Mouse (Mus musculus) cerebral cortex, adult 2 months (tissue): ENCODE results near the gene Vmn2r27.

ENCODE experiments used
- WGBS: fragments of 180-500 bp; shearing (Covaris S2); methylation state at CpG from one replicate; pipeline ENCODE4 v1.1.7; 2018; 5-methylcytosine and 5-hydroxymethylcytosine counted together

The Vmn2r27 gene

DNA sequence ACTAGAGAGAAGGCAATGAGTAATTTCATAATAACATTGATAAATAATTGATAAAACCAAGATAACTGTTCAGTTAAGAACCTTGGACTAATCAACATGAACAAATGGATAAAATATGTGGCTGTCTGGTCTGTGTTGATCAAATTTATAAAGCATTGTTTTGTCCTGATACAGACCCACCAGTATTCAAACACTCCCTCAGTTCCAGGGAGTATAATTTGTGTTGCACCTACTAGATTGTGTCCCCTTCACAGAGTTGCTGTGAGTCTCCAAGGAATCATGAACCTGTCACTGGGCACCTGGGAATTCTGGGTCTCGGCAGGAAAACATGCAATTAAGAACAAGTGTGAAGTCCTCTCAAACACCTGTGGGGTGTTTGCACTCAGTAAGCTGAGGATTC, at the start of gene Vmn2r27:
TSS of gene Vmn2r27 (minus strand) at position 101 of the 400 bp plus-strand sequence.
- 85% methylated on average over 1 of the region's 1 CpGs for WGBS

DNA sequence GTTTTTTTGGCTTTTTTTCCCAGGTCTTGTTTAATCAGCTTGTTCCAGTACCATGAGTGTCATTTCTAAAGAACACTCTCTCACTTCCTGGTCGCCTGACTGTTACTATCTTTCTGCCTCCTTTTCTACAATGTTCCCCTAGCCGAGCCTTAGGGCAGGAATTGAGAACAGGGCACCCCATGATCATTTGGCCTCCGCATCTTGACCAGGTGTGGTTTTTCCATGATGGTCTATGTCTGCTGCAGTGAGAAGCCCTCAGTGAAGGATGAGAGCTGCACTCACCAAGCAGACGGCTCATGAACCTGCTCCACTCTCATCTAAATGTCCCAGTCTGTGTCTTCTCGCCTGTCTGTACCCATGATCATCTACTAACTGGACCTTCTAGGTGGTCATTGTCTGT, 46.6 kb upstream of the Vmn2r27 start:
- 85% methylated on average over 5 of the region's 5 CpGs for WGBS

DNA sequence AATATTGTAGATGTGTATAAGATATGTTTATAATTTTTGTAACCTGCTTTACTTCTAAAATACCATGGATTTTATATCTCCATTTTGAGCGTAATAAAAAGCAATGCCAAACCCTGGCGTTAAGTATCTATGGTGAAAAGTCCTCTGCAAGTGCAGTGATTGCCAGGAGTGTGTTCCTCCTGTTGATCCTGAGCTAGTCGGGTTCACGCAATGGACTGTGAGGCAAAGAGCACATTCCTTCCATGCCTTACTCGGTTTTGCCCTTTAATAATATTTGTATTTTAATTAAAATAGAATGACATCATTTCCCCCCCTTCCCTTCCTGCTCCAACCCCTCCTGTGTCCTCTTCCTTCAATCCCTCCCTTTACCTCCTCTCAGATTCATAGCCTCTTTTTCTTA, 46.0 kb upstream of the Vmn2r27 start:
- 86% methylated on average over 5 of the region's 5 CpGs for whole genome bisulfite sequencing

DNA sequence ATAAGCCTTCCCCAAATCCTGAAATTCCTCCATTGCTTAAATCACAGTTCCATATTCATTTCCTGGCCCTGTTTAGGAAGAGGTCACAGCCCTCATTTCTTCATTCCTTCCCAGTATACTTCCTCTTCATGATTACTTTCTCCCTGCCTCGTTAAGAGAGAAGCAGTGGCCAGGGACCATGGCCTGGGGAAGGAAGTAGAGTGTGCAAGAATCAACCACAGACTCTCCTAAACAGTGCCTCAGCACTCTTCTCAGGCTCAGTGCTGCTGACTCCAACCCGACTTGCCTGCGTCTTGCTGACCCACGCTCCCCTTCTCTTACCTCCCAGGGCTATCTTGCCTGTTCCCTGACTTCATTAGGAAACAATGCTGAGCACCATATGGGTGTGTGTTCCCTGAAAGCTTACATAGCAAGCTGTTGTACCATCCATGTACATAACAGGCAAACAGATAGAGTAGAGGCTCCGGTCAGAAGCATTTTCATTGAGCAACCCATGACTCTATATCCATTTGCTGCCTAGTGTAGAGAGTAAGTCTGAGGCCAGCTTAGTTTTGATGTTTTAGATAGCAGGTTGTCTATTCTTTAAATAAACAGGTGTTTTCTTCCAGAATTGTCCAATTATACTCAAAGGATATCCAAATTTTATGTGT, 41.7 kb upstream of the Vmn2r27 start:
- WGBS, result 78% methylated on average over 5 of the region's 5 CpGs

DNA sequence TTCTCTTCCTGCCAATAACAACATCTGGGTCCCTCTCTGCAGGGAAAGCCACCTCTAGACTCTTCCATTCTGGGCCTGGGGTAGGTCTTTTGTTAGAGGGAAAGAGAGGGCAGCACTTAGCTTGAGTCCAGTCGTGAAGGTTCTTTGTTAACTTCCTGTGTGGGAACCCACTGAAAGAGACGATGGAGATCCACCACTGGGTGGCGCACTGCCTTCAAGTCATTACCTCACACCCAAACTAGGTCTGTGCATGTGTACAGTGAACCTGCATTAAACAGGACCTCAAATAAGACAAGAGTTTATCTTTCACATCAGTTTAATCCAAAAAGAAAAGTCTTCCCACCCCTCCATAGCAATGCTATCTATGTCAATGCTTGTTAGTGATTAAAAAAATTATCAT, 31.0 kb upstream of the Vmn2r27 start:
- WGBS, result 3% methylated on average over 3 of the region's 3 CpGs

DNA sequence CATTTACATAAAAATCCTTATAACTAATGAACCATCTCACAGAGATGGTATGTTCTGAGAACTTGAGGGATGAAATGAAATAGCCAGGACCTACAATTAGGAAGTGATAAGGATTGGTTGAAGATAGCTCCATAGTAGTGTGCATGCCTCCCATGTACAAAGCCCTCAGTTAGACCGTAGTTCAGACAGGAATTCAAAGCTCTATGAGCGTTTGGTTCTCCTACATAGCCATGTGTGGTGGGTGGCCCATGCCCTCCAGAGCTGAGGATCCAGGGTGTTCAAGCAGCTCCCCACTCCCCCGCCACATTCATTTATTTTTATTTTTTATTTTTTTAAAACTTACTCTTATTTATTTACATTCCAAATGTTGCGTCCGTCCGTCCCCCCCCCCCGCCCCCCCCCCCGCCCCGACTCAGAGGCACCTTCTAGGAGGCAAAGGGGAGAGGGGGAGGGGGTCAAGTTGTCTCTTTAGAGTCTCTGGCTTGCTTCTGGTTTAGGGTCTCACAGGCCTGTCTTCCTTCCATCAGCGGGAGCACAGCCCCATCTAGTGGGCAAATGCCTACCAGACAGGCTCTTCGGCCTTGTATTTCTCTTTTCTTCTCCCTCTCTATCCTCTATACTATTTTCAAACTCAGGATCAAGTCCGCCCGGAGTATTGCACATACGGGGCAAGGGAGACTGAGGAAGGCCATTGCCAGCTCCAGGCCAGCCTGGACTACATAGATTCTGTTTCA, 28.7 kb upstream of the Vmn2r27 start:
- WGBS, result 17% methylated on average over 14 of the region's 14 CpGs

DNA sequence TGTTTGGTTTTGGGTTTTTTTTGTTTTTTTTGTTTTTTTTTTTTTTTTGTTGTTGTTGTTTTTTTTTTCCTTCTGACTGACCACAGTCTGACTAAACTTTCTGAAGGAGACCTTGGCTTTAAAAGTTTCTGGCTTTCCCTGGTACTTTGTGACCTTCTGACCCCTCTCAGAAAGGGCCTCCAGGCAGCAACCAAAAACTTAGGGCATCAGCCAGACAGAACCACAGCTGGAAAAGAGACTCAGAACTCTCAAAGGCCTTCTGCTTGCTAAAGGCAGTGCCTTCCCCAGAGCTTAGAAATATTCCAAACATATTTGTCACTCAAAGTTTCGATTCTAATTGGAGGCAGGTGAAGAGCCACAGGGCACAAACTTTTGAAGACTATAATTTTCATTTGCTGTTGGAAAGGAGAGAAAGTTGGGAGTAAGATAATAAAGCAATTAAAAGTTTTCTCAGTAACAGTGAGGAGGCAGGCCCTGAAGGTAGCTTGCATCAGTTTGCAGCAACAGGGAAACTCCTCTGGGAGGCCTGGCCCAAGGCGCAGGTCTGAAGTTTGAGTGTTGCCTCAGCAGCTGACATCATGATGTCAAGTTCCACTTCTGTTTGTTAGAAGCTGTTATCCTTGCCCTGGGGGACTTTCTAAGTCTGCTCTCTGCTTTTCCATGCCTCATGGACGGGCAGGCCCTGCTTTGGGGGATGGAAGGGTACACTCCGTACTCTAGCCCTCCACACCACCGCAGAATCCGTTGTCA, 24.2 kb upstream of the Vmn2r27 start:
- 84% methylated on average over 6 of the region's 6 CpGs for WGBS

DNA sequence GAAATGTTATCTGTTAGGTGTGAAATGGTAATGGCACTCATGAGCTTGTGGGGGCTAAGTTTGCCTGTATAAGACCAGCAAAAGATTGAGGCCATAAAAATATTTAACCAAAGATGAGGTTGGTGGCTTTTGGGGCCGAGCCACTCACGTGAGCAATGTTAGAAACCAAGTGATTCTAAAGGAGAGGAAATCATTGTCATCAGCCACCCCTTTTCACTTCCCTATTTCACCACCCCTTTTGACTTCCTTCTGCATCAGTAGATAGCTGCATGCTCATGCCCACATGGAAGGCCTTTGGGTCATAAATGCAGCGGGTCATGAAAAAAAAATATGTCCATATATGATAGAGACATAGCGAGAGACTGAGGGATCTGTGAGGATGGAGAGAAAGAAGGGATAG, 29.5 kb downstream of the Vmn2r27 start:
- WGBS, result 78% methylated on average over 4 of the region's 4 CpGs

DNA sequence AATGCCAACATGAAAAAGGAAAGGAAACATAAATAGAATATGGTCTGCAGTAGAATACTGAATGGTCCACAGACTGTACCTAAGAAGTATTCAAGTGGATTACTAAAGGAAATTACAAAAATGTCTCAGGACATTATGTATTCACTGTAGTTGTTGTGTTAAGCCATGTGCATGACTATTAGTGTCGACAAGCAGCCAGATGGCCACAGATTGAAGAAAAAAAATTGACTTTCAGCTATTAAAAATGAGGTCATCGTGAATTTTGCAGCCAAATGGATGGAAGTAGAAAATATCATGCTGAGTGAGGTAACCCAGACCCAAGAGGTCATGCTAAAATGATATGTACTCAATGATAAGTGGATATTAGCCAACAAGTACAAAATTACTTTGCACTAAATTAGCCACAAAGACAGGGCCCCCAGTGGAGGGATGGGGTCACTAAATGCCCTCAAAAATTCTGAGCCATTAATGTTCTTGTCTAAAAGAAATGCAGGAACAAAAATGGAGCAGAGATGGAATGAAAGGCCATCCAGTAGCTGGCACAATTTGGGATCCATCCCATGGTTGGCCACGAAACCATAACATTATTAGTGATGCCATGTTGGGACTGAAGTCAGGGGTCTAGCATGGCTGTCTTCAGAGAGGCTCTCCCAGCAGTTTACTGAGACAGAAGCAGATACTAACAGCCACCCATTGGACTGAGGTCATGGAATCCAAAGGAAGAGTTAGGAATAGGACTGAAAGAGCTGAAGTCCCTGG, 63.0 kb downstream of the Vmn2r27 start:
- 55% methylated on average over 3 of the region's 3 CpGs for WGBS

DNA sequence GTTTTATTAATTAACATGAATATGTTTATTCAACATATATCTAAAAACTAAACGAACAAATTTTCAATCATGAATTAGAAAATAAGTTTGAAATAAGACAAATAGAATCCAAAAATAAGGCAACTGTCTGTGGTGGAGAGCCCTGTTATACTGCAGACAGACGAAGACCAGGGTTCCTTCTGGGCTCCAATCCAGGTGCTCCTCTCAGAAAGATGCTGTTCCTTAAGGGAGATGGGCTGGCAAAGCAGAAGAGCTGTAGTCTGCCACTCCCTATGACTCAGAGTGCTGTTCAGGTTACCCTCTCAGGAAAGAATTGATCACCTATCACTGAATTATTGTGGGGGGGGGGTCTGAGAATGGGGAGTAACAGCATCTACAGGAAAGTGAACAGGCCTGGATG, 65.1 kb downstream of the Vmn2r27 start:
- 70% methylated on average over 2 of the region's 2 CpGs for WGBS

DNA sequence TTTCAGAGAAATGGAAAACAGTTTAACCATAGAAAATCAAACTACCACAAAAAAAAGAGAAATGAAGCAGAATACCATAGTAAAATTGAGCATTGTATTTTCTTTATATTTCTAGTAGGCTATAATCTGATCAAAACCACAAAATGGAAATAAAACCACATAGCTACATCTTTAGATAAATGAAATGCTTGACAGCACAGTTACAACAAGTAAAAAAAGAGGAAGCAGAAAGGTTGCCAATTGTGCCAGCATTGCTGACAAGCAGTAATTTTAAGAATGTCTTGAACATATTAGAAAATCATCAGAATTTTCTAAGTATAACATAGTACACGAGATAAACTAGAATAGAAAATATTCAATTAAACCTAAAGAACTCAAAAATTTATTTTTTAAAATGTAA, 81.8 kb downstream of the Vmn2r27 start:
- WGBS, result 46% methylated on average over 1 of the region's 1 CpGs
